In the genomic region with DNA sequence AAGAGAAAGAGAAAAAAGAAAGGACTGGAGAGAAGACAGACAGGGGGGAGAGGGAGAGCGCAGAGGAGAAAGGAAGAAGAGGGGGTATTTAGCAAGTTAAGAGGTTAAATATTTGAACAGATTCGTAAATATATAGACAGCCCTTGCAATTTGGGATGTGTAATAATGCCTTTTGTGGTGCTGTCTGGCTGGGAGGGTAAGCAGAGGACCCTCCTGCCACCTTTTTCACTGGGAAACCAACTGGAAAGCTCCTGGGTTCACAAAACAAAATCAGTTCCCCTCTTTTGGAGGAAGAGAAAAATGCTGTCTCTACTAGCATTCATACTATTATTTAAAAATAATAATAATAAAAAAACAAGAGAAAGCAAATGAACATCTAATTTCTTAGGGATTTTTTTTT, we compare ENCODE assay signal across 10 mouse cellular contexts.
A peak's percentile ranks its signal among the peaks of the same experiment; 100 is the strongest.
DNase-seq lines count a peak whose midpoint lies in the region; ATAC-seq and TF ChIP-seq lines count a peak whose summit lies in the region.
"Had no signal": no experiment of that assay in that cellular context is flagged by ENCODE, and none has a peak within 500 bp of the region (broad histone marks: within the 10 kb centered on the region; RNA-seq: fewer than 3 reads in every experiment).

No protein-coding gene starts in this region.

- TF ChIP-seq POLR2A in myocyte (IDR thresholded peaks at IDR 0.05; ENCODE audit: insufficient read length, low read depth), result no peak

- H3ac ChIP-seq in myocyte (ENCODE audit: control insufficient read depth, insufficient read length), result no peak overlapping the region

- peak; percentile 28 for DNase-seq in heart, adult 11 months
- DNase-seq in heart, embryonic 10.5 days (ENCODE audit: low spot score), result no peak
- peak; percentile 12 for DNase-seq in embryonic facial prominence, embryonic 11.5 days (ENCODE audit: low spot score)
- no peak for DNase-seq in urinary bladder, postnatal 25 days (ENCODE audit: low spot score)
- DNase-seq: kidney, adult 2 months; lung, postnatal 14 days had no signal

- H3K79me2 ChIP-seq in myocyte (ENCODE audit: control insufficient read depth, insufficient read depth), result no peaks in the 10 kb centered on the region

- H3K27ac ChIP-seq in heart, embryonic 10.5 days, result no peak overlapping the region
- H3K27ac ChIP-seq in embryonic facial prominence, embryonic 11.5 days (replicated peaks; ENCODE audit: low read depth, low read length), result no peak overlapping the region
- peak overlapping the region; percentile 99 for H3K27ac ChIP-seq in hindbrain, embryonic 13.5 days

- no peak overlapping the region for H3K4me3 ChIP-seq in heart, embryonic 10.5 days
- no peak overlapping the region for H3K4me3 ChIP-seq in embryonic facial prominence, embryonic 11.5 days (ENCODE audit: low read depth, low read length)
- peak overlapping the region; percentile 29 for H3K4me3 ChIP-seq in hindbrain, embryonic 13.5 days
- H3K4me3 ChIP-seq in myocyte, result peak overlapping the region; percentile 30

- ATAC-seq in embryonic facial prominence, embryonic 11.5 days (replicated peaks; ENCODE audit: insufficient number of reproducible peaks, low FRiP score, low TSS enrichment, low read depth), result no peak
- ATAC-seq in hindbrain, embryonic 13.5 days (ENCODE audit: low FRiP score), result no peak
- ATAC-seq in frontal cortex, adult (ENCODE audit: low TSS enrichment), result no peak
- no peak for ATAC-seq in cerebellum, adult (ENCODE audit: insufficient number of reproducible peaks, low FRiP score, low TSS enrichment)

- H3K9me3 ChIP-seq in heart, embryonic 10.5 days, result no peaks in the 10 kb centered on the region
- no peaks in the 10 kb centered on the region for H3K9me3 ChIP-seq in embryonic facial prominence, embryonic 11.5 days (replicated peaks; ENCODE audit: control insufficient read depth, low read length)
- H3K9me3 ChIP-seq in hindbrain, embryonic 13.5 days, result no peaks in the 10 kb centered on the region

- H3K9ac ChIP-seq in embryonic facial prominence, embryonic 11.5 days (replicated peaks; ENCODE audit: low read length), result no peak overlapping the region
- peak overlapping the region; percentile 81 for H3K9ac ChIP-seq in hindbrain, embryonic 13.5 days

- H3K4me2 ChIP-seq in embryonic facial prominence, embryonic 11.5 days (ENCODE audit: low read depth, low read length), result no peak overlapping the region
- H3K4me2 ChIP-seq in hindbrain, embryonic 13.5 days, result peak overlapping the region; percentile 67
- H3K4me2 ChIP-seq in myocyte (ENCODE audit: low read depth), result peak overlapping the region; percentile 24

- no peaks in the 10 kb centered on the region for H3K36me3 ChIP-seq in heart, embryonic 10.5 days
- H3K36me3 ChIP-seq in embryonic facial prominence, embryonic 11.5 days (replicated peaks; ENCODE audit: control insufficient read depth, insufficient read depth, low read depth, low read length), result no peaks in the 10 kb centered on the region
- H3K36me3 ChIP-seq in hindbrain, embryonic 13.5 days, result no peaks in the 10 kb centered on the region
- no peaks in the 10 kb centered on the region for H3K36me3 ChIP-seq in myocyte (ENCODE audit: control insufficient read depth, insufficient read depth)

- H3K27me3 ChIP-seq in heart, embryonic 10.5 days (ENCODE audit: insufficient read depth, poor library complexity, severe bottlenecking), result peaks cover 59% of the 10 kb centered on the region
- H3K27me3 ChIP-seq in embryonic facial prominence, embryonic 11.5 days (ENCODE audit: control insufficient read depth, insufficient read depth, low read length), result peaks cover 23% of the 10 kb centered on the region
- H3K27me3 ChIP-seq in hindbrain, embryonic 13.5 days, result 0 out of 2 replicates have a peak, but pooled peaks cover 6% of the 10 kb centered on the region
- no peaks in the 10 kb centered on the region for H3K27me3 ChIP-seq in myocyte (ENCODE audit: control insufficient read depth, insufficient read depth, insufficient read length)

- 0 out of 2 replicates have a peak, but pooled peaks cover 5% of the 10 kb centered on the region for H3K4me1 ChIP-seq in heart, embryonic 10.5 days
- H3K4me1 ChIP-seq in embryonic facial prominence, embryonic 11.5 days (ENCODE audit: control insufficient read depth, insufficient read depth, low read length), result no peaks in the 10 kb centered on the region; the same call in none of the 2 replicates
- peaks cover 61% of the 10 kb centered on the region for H3K4me1 ChIP-seq in hindbrain, embryonic 13.5 days (replicated peaks)

- WGBS in heart, embryonic 10.5 days, result 2% methylated on average over 2 of the region's 2 CpGs
- 8% methylated on average over 2 of the region's 2 CpGs for WGBS in embryonic facial prominence, embryonic 11.5 days
- WGBS in hindbrain, embryonic 13.5 days, result 4% methylated on average over 2 of the region's 2 CpGs

TF ChIP-seq in myocyte, 11 proteins besides CTCF, POLR2A, EP300 and RAD21:
- TF ChIP-seq TCF3 (IDR thresholded peaks at IDR 0.05; ENCODE audit: insufficient read length, low read depth) (no peak), MYOD1 (IDR thresholded peaks at IDR 0.05; ENCODE audit: control insufficient read depth in 1 of 3, insufficient read length in 2 of 3, low read depth in 2 of 3) (no peak), USF1 (IDR thresholded peaks at IDR 0.05; ENCODE audit: low read depth) (no peak), POLR2AphosphoS2 (IDR thresholded peaks at IDR 0.05; ENCODE audit: insufficient read length, low read depth) (no peak)

Comparison
In these comparisons a context has a peak if more than half of its experiments do, and no peak if none do; other contexts are left out.
1. DNase-seq: peak in heart, adult 11 months (single experiment) and embryonic facial prominence, embryonic 11.5 days (single experiment); none in heart, embryonic 10.5 days (single experiment) and urinary bladder, postnatal 25 days (single experiment).
2. H3K4me3 ChIP-seq: peak in hindbrain, embryonic 13.5 days (single experiment) and myocyte (single experiment); none in heart, embryonic 10.5 days (single experiment) and embryonic facial prominence, embryonic 11.5 days (single experiment).